Mouse (Mus musculus): ENCODE measurements around the gene Slc9a3r1.

- no peak for TF ChIP-seq POLR2A (IDR thresholded peaks at IDR 0.05; ENCODE audit: insufficient read length, low read depth)
- no peak for TF ChIP-seq CEBPB (IDR thresholded peaks at IDR 0.05; ENCODE audit: insufficient read depth, poor library complexity, severe bottlenecking)
- no peak for TF ChIP-seq MYOD1 (IDR thresholded peaks at IDR 0.05; ENCODE audit: control insufficient read depth in 1 of 3, insufficient read length in 2 of 3, low read depth in 2 of 3)
These were observed 5.0 kb upstream of the Slc9a3r1 start for GRCm38 (mm10) chr11:115157933-115158719.
